Mouse (Mus musculus) ovary, adult 10 weeks (tissue): ENCODE data around the gene Vmn2r97. TPM values are rescaled to one million over a fixed set of nuclear protein-coding genes. Genes with fewer than 3 reads are reported as not detected.

ENCODE experiments used
- polyA plus RNA-seq: library from polyadenylated mRNA; stranded (reverse); fragments of 350-450 nt; fragmentation: Illumina TruSeq; extraction: RNeasy Lipid Tissue Mini Kit (QIAGEN cat#74804); gene quantifications from one replicate; pipeline ENCODE4 v1.2.3, GENCODE M21; 2014

Gene Vmn2r97
- not detected for polyA plus RNA-seq

GRCm38 (mm10) chr17:18914000-18914399 lies at the start of gene Vmn2r97:
TSS of gene Vmn2r97 (plus strand) at chr17:18914300.

Other genes with a start within 250 kb of the Vmn2r97 start
- not detected for gene Vmn2r98, start 139.2 kb downstream of the Vmn2r97 start, polyA plus RNA-seq